Mouse (Mus musculus): Measurements from ENCODE around the gene H2afx.
A peak's percentile ranks its signal among the peaks of the same experiment; 100 is the strongest.
"Not testable (repeated sequence)": the region's sequence is repeated elsewhere in the genome, so short reads cannot be mapped to it uniquely, and the experiment has no call there.

GRCm38 (mm10) chr9:44300001-44300400 is 34.5 kb upstream of the H2afx start:
- not testable (repeated sequence) for TF ChIP-seq MAFK (IDR thresholded peaks at IDR 0.05; ENCODE audit: borderline replicate concordance, low read depth, low read length); USF1 (IDR thresholded peaks at IDR 0.05; ENCODE audit: low read depth, low read length); CTCF (IDR thresholded peaks at IDR 0.05 in 2 of 3, conservative IDR thresholded peaks at IDR 0.05 in 1 of 3; ENCODE audit: control insufficient read depth in 1 of 3, insufficient read depth in 1 of 3, low read depth in 2 of 3, low read length in 3 of 3, poor library complexity in 1 of 3, severe bottlenecking in 1 of 3); GABPA (IDR thresholded peaks at IDR 0.05; ENCODE audit: low read depth, low read length); USF2 (IDR thresholded peaks at IDR 0.05; ENCODE audit: borderline replicate concordance in 1 of 2, insufficient read depth in 1 of 2, low read depth in 1 of 2, low read length in 2 of 2); ELF1 (IDR thresholded peaks at IDR 0.05; ENCODE audit: low read depth, low read length); CHD1 (IDR thresholded peaks at IDR 0.05; ENCODE audit: low read depth, low read length); RCOR1 (IDR thresholded peaks at IDR 0.05; ENCODE audit: low read depth, low read length); TAL1 (IDR thresholded peaks at IDR 0.05; ENCODE audit: low read length); POLR2A (IDR thresholded peaks at IDR 0.05; ENCODE audit: control insufficient read depth in 1 of 2, insufficient read depth in 1 of 2, low read depth in 1 of 2, low read length in 2 of 2, poor library complexity in 1 of 2); TBP (IDR thresholded peaks at IDR 0.05; ENCODE audit: low read depth, low read length)
- TF ChIP-seq ZNF384 (IDR thresholded peaks at IDR 0.05; ENCODE audit: low read depth, low read length), result peak; percentile 83

Data from MEL (cell line).